Mouse (Mus musculus) CH12.LX (cell line): ENCODE measurements around the gene Mrpl40. TPM values are rescaled to one million over a fixed set of nuclear protein-coding genes. Genes with fewer than 3 reads are reported as not detected.

Experiments
- DNase-seq: peaks from one replicate; pipeline ENCODE4 v3.0.0-alpha.2; 2013; ENCODE audit errors: extremely low read depth
- H3K27ac ChIP-seq: 2 replicates; pipeline ENCODE4 v1.5.1; 2012; ENCODE audit warnings: low read depth, mild to moderate bottlenecking, control low read depth, moderate library complexity; ENCODE audit not compliant: insufficient read depth
- H3K27me3 ChIP-seq: replicated peaks from 2 replicates; pipeline ENCODE3; 2012; ENCODE audit warnings: inconsistent platforms
- H3K36me3 ChIP-seq, 2 experiments: replicated peaks in 1 of 2; 2 replicates each; pipeline versions ENCODE3 to v1.6.1; 2012; ENCODE audit warnings: inconsistent platforms in 1 of 2, low read length in 1 of 2, mild to moderate bottlenecking in 1 of 2, mixed read lengths in 1 of 2, moderate library complexity in 1 of 2; ENCODE audit not compliant: control insufficient read depth in 1 of 2, insufficient read depth in 1 of 2
- H3K4me1 ChIP-seq, 2 experiments: 2 replicates each; pipeline ENCODE4 v1.6.1; 2012; ENCODE audit warnings: inconsistent platforms in 1 of 2, moderate library complexity in 1 of 2; ENCODE audit not compliant: insufficient read depth in 2 of 2, control insufficient read depth in 1 of 2
- H3K4me2 ChIP-seq: 2 replicates; pipeline ENCODE4 v1.6.1; 2012; ENCODE audit warnings: low read depth, mild to moderate bottlenecking, control low read depth; ENCODE audit not compliant: poor library complexity, insufficient read depth, severe bottlenecking
- H3K4me3 ChIP-seq, 3 experiments: fragments of 150-350 bp in 1 of 3; sonication (generic) in 1 of 3; replicated peaks in 1 of 3; 2 replicates each; pipeline versions ENCODE3 to v1.5.1; 2011 to 2012; ENCODE audit warnings: low read depth in 2 of 3, low read length in 2 of 3, mild to moderate bottlenecking in 2 of 3, moderate library complexity in 2 of 3, control low read depth in 1 of 3, improper control_type of control experiment in 1 of 3, inconsistent platforms in 1 of 3, mixed read lengths in 1 of 3; ENCODE audit not compliant: poor library complexity in 1 of 3
- H3K79me2 ChIP-seq: replicated peaks from 2 replicates; pipeline ENCODE4 v1.6.1; 2012; ENCODE audit warnings: mild to moderate bottlenecking, moderate library complexity; ENCODE audit not compliant: control insufficient read depth, poor library complexity, insufficient read depth, severe bottlenecking; ENCODE audit errors: extremely low read depth
- H3K9ac ChIP-seq: 2 replicates; pipeline ENCODE4 v1.6.1; 2012; ENCODE audit warnings: low read depth, mild to moderate bottlenecking, control low read depth, moderate library complexity; ENCODE audit not compliant: insufficient read depth
- H3K9me3 ChIP-seq: replicated peaks from 2 replicates; pipeline ENCODE3; 2012; ENCODE audit warnings: low read length, inconsistent platforms, mixed read lengths
- BHLHE40 ChIP-seq: IDR thresholded peaks from 2 replicates; pipeline ENCODE4 v1.6.1; 2011; ENCODE audit warnings: mild to moderate bottlenecking, low read depth, low read length, improper control_type of control experiment
- CHD1 ChIP-seq: IDR thresholded peaks from 2 replicates; pipeline ENCODE4 v1.6.1; 2012; ENCODE audit warnings: low read depth, low read length, improper control_type of control experiment, inconsistent platforms
- CHD2 ChIP-seq: IDR thresholded peaks from 2 replicates; pipeline ENCODE4 v1.6.1; 2011; ENCODE audit warnings: low read length, improper control_type of control experiment
- CTCF ChIP-seq, 2 experiments: IDR thresholded peaks in 1 of 2; conservative IDR thresholded peaks in 1 of 2; 2 replicates each; pipeline ENCODE4 v1.5.1; 2011 to 2012; ENCODE audit warnings: low read depth in 2 of 2, low read length in 2 of 2, improper control_type of control experiment in 1 of 2, inconsistent platforms in 1 of 2, mild to moderate bottlenecking in 1 of 2, moderate library complexity in 1 of 2
- E2F4 ChIP-seq: IDR thresholded peaks from 2 replicates; pipeline ENCODE4 v1.6.1; 2011; ENCODE audit warnings: low read depth, low read length, improper control_type of control experiment; ENCODE audit not compliant: insufficient replicate concordance
- EP300 ChIP-seq: IDR thresholded peaks from 2 replicates; pipeline ENCODE4 v1.6.1; 2011; ENCODE audit warnings: low read length, improper control_type of control experiment
- GABPA ChIP-seq: IDR thresholded peaks from 2 replicates; pipeline ENCODE4 v1.6.1; 2012; ENCODE audit warnings: low read depth, low read length, improper control_type of control experiment, inconsistent platforms; ENCODE audit not compliant: insufficient replicate concordance
- HCFC1 ChIP-seq: IDR thresholded peaks from 2 replicates; pipeline ENCODE4 v1.6.1; 2012; ENCODE audit warnings: low read depth, mild to moderate bottlenecking, inconsistent platforms, low read length, improper control_type of control experiment
- JUN ChIP-seq: IDR thresholded peaks from 2 replicates; pipeline ENCODE4 v1.6.1; 2011; ENCODE audit warnings: low read depth, mild to moderate bottlenecking, low read length, improper control_type of control experiment, moderate library complexity; ENCODE audit not compliant: insufficient read depth
- KAT2A ChIP-seq: IDR thresholded peaks from 2 replicates; pipeline ENCODE4 v1.6.1; 2012; ENCODE audit warnings: low read length, improper control_type of control experiment, inconsistent platforms; ENCODE audit not compliant: insufficient replicate concordance
- MAX ChIP-seq: IDR thresholded peaks from 2 replicates; pipeline ENCODE4 v1.6.1; 2011; ENCODE audit warnings: low read length, improper control_type of control experiment
- MAZ ChIP-seq: IDR thresholded peaks from 2 replicates; pipeline ENCODE4 v1.6.1; 2012; ENCODE audit warnings: low read depth, mild to moderate bottlenecking, inconsistent platforms, low read length, improper control_type of control experiment, moderate library complexity
- NRF1 ChIP-seq: IDR thresholded peaks from 2 replicates; pipeline ENCODE4 v1.6.1; 2014; ENCODE audit warnings: low read depth, mild to moderate bottlenecking, inconsistent platforms, low read length, improper control_type of control experiment, moderate library complexity
- PAX5 ChIP-seq: IDR thresholded peaks from 2 replicates; pipeline ENCODE4 v1.6.1; 2012; ENCODE audit warnings: low read length, inconsistent platforms, mixed read lengths
- POLR2A ChIP-seq: IDR thresholded peaks from 2 replicates; pipeline ENCODE4 v1.6.1; 2011; ENCODE audit warnings: low read depth, mild to moderate bottlenecking, improper control_type of control experiment, low read length
- POLR2AphosphoS2 ChIP-seq: IDR thresholded peaks from 2 replicates; pipeline ENCODE4 v1.6.1; 2011; ENCODE audit warnings: low read depth, low read length, improper control_type of control experiment
- RCOR1 ChIP-seq: conservative IDR thresholded peaks from 2 replicates; pipeline ENCODE4 v1.6.1; 2012; ENCODE audit warnings: low read depth, mild to moderate bottlenecking, inconsistent platforms, low read length, improper control_type of control experiment
- TBP ChIP-seq: conservative IDR thresholded peaks from 2 replicates; pipeline ENCODE4 v1.6.1; 2011; ENCODE audit warnings: low read depth, low read length, improper control_type of control experiment
- TCF12 ChIP-seq: IDR thresholded peaks from 2 replicates; pipeline ENCODE4 v1.6.1; 2014; ENCODE audit warnings: low read depth, mild to moderate bottlenecking, inconsistent platforms, low read length, improper control_type of control experiment
- UBTF ChIP-seq: IDR thresholded peaks from 2 replicates; pipeline ENCODE4 v1.6.1; 2012; ENCODE audit warnings: low read depth, mild to moderate bottlenecking, inconsistent platforms, low read length, improper control_type of control experiment, moderate library complexity
- USF2 ChIP-seq: conservative IDR thresholded peaks from 2 replicates; pipeline ENCODE4 v1.6.1; 2011; ENCODE audit warnings: low read depth, low read length, improper control_type of control experiment
- ZC3H11A ChIP-seq: IDR thresholded peaks from 2 replicates; pipeline ENCODE4 v1.6.1; 2012; ENCODE audit warnings: low read depth, mild to moderate bottlenecking, inconsistent platforms, low read length, improper control_type of control experiment
- ZKSCAN1 ChIP-seq: IDR thresholded peaks from 2 replicates; pipeline ENCODE4 v1.6.1; 2012; ENCODE audit warnings: low read depth, inconsistent platforms, low read length, improper control_type of control experiment, borderline replicate concordance
- ZMIZ1 ChIP-seq: IDR thresholded peaks from 2 replicates; pipeline ENCODE4 v1.6.1; 2012; ENCODE audit warnings: low read depth, mild to moderate bottlenecking, inconsistent platforms, low read length, improper control_type of control experiment
- dilution Hi-C: fragments of 300-500 bp; cut with MboI; formaldehyde crosslinking; loops from 2 replicates; pipeline ENCODE4 v1.14.3; 2020; ENCODE audit warnings: low sequenced_read_pairs; ENCODE audit not compliant: extremely low pct_unique_long_range_greater_than_20kb, extremely low pct_ligation_motif_present
- in situ Hi-C: fragments of 300-500 bp; cut with MboI; formaldehyde crosslinking; loops from 3 replicates; pipeline ENCODE4 v1.14.3; 2019; ENCODE audit warnings: low sequenced_read_pairs, low pct_ligation_motif_present, low pct_unique_long_range_greater_than_20kb, mixed read lengths
- polyA plus RNA-seq: library from polyadenylated mRNA; unstranded; fragments of >175 nt; gene quantifications from 2 replicates; pipeline ENCODE4 v1.2.1, GENCODE M21; 2012; ENCODE audit warnings: low read depth; ENCODE audit not compliant: insufficient read length
- total RNA-seq, 2 experiments: library from RNA; depleted of rRNA; stranded (reverse); fragments of 300-350 nt in 1 of 2; fragments of >200 nt in 1 of 2; gene quantifications; 2 replicates each; pipeline ENCODE4 v1.2.3; 2012 to 2014

Mrpl40 gene
- total and polyA plus RNA-seq, 3 experiments: 115 to 188 (median 171) TPM

- Histone ChIP-seq H3K4me3 (no peak overlapping the region), H3K9ac (no peak overlapping the region), H3K4me2 (no peak overlapping the region), H3K79me2 (no peaks in the 10 kb centered on the region), H3K4me1 (no peaks in the 10 kb centered on the region), H3K27me3 (no peaks in the 10 kb centered on the region), H3K9me3 (no peaks in the 10 kb centered on the region), H3K27ac (no peak overlapping the region), H3K36me3 (peaks cover 81 to 98% of the 10 kb centered on the region in 2 experiments)
- no peak for TF ChIP-seq EP300
- no peak for TF ChIP-seq USF2
- TF ChIP-seq E2F4: no peak
- no peak for TF ChIP-seq MAX
- TF ChIP-seq ZMIZ1: no peak
- no peak for TF ChIP-seq CTCF (conservative IDR thresholded peaks at IDR 0.05 in 1 of 2, IDR thresholded peaks at IDR 0.05 in 1 of 2; ENCODE audit: low read depth in 2 of 2, low read length in 2 of 2)
- TF ChIP-seq CHD2: no peak
- no peak for TF ChIP-seq KAT2A
- no peak for TF ChIP-seq RCOR1
- no peak for TF ChIP-seq JUN
- TF ChIP-seq BHLHE40: no peak
- no peak for TF ChIP-seq MAZ
- TF ChIP-seq CHD1: no peak
- no peak for TF ChIP-seq POLR2A
- TF ChIP-seq TCF12: no peak
- no peak for TF ChIP-seq HCFC1
- TF ChIP-seq PAX5: no peak
- TF ChIP-seq GABPA: no peak
- no peak for TF ChIP-seq ZKSCAN1
- TF ChIP-seq NRF1: no peak
- dilution Hi-C loops (no loop called here), in situ Hi-C loops (no loop called here)
- no peak for DNase-seq
Observed at GRCm38 (mm10) chr16:18828630-18829029, 48.0 kb downstream of the Mrpl40 start.

- dilution Hi-C loops (no loop called here), in situ Hi-C loops (no loop called here)
- H3K4me1 ChIP-seq: no peaks in the 10 kb centered on the region
- no peaks in the 10 kb centered on the region for H3K79me2 ChIP-seq
- TF ChIP-seq PAX5 (no peak), CHD1 (no peak), JUN (no peak), TBP (no peak), RCOR1 (no peak), ZC3H11A (no peak), EP300 (no peak), POLR2AphosphoS2 (no peak), UBTF (no peak), CTCF (conservative IDR thresholded peaks at IDR 0.05 in 1 of 2, IDR thresholded peaks at IDR 0.05 in 1 of 2; ENCODE audit: low read depth in 2 of 2, low read length in 2 of 2) (no peak), POLR2A (no peak), TCF12 (no peak)
- DNase-seq: no peak
- H3K36me3 ChIP-seq: peaks cover 89 to 98% of the 10 kb centered on the region in 2 experiments
- no peak overlapping the region for H3K27ac ChIP-seq
- H3K4me2 ChIP-seq: no peak overlapping the region
- H3K9ac ChIP-seq: no peak overlapping the region
- no peaks in the 10 kb centered on the region for H3K27me3 ChIP-seq
- H3K9me3 ChIP-seq: no peaks in the 10 kb centered on the region
- H3K4me3 ChIP-seq: no peak overlapping the region
Observed at GRCm38 (mm10) chr16:18822925-18823324, 53.7 kb downstream of the Mrpl40 start.
